Mouse (Mus musculus) brain, embryonic 14.5 days (tissue): ENCODE measurements at regions not wholly inside any gene's neighbourhood (a gene's known extent, or its start where the extent isn't known, plus 50 kb on each side); places are given as distances from the start of the nearest gene placed in this dataset.

Source experiments
- CTCF ChIP-seq: fragments of 200-500 bp; IDR thresholded peaks from 2 replicates; pipeline ENCODE4 v1.5.1; 2012; ENCODE audit warnings: inconsistent platforms, mild to moderate bottlenecking, moderate library complexity, borderline replicate concordance; ENCODE audit not compliant: insufficient read depth, insufficient read length; ENCODE audit errors: extremely low read depth
- POLR2A ChIP-seq: fragments of 200-500 bp; IDR thresholded peaks from 2 replicates; pipeline ENCODE4 v1.6.1; 2012; ENCODE audit warnings: mild to moderate bottlenecking, inconsistent platforms, borderline replicate concordance; ENCODE audit not compliant: poor library complexity, insufficient read depth, insufficient read length, severe bottlenecking; ENCODE audit errors: extremely low read depth

GRCm38 (mm10) chr5:45025383-45025782, 225.9 kb upstream of the Ldb2 start:
- TF ChIP-seq CTCF: no peak
- TF ChIP-seq POLR2A: no peak
